Mouse (Mus musculus): ENCODE data around the gene Bzw2.

DNA sequence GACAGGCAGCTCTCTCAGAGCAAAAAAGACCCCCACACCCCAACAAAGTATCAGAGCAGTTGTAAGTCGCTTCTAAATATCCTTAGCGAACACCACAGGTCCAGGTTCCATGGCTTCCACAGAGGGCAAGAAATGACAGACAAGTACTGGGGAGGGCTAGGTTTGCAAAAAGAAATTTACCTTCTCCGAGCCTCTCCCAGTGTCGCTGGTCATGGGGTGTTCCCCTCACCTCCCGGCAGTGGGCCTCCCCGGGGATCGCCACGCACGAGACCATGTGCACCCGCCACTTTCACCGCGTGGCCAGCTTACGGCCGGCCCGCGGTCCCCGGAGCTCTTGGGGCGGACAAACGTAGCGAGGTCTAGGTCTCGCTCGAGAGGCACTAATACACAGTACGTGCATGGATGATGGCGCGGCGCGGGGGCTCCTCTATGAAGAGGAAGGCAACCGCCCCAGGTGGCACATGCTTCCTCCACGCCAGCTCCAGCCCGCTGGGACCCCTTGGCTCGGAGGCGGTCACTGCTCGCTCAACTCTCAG is 1.7 kb downstream of the Bzw2 start:
- TF ChIP-seq POLR2A (IDR thresholded peaks at IDR 0.05; ENCODE audit: low read depth, low read length) (no peak), CTCF (conservative IDR thresholded peaks at IDR 0.05; ENCODE audit: insufficient read depth, insufficient read length, low read depth, low read length) (no peak)

Measured in kidney, adult 2 months (tissue).